Mouse (Mus musculus) hindbrain, embryonic 14.5 days (tissue): ENCODE measurements at regions not wholly inside any gene's neighbourhood (a gene's known extent, or its start where the extent isn't known, plus 50 kb on each side); places are given as distances from the start of the nearest gene placed in this dataset.
A peak's percentile ranks its signal among the peaks of the same experiment; 100 is the strongest.

Source experiments
- ATAC-seq: fragments of 200-750 bp; cut with Nextera tagmentation; 2 replicates; pipeline ENCODE4 v1.8.0; 2017; ENCODE audit warnings: moderate number of reproducible peaks, mild to moderate bottlenecking, moderate TSS enrichment, moderate library complexity; ENCODE audit not compliant: low FRiP score
- DNase-seq: peaks from one replicate; pipeline ENCODE4 v3.0.0-alpha.2; 2015; ENCODE audit warnings: low spot score
- H3K27ac ChIP-seq: fragments of 300-500 bp; sonication (generic); 2 replicates; pipeline ENCODE4 v1.5.1; 2014; ENCODE audit warnings: mild to moderate bottlenecking, moderate library complexity
- H3K27me3 ChIP-seq: fragments of 300-500 bp; sonication (generic); 2 replicates; pipeline ENCODE4 v1.6.1; 2014; ENCODE audit warnings: mild to moderate bottlenecking, low read length, mixed read lengths; ENCODE audit not compliant: control insufficient read depth, insufficient read depth
- H3K36me3 ChIP-seq: fragments of 300-500 bp; sonication (generic); replicated peaks from 2 replicates; pipeline ENCODE4 v1.6.1; 2014; ENCODE audit not compliant: control insufficient read depth, insufficient read depth
- H3K4me1 ChIP-seq: fragments of 300-500 bp; sonication (generic); replicated peaks from 2 replicates; pipeline ENCODE4 v1.6.1; 2014; ENCODE audit warnings: antibody characterized with exemption, low read length, mixed read lengths; ENCODE audit not compliant: control insufficient read depth, insufficient read depth
- H3K4me2 ChIP-seq: fragments of 300-500 bp; sonication (generic); replicated peaks from 2 replicates; pipeline ENCODE4 v1.6.1; 2014; ENCODE audit warnings: mild to moderate bottlenecking, moderate library complexity
- H3K4me3 ChIP-seq: fragments of 300-500 bp; sonication (generic); replicated peaks from 2 replicates; pipeline ENCODE4 v1.5.1; 2014; ENCODE audit warnings: mild to moderate bottlenecking, low read length
- H3K9ac ChIP-seq: fragments of 300-500 bp; sonication (generic); 2 replicates; pipeline ENCODE4 v1.6.1; 2014
- H3K9me3 ChIP-seq: fragments of 300-500 bp; sonication (generic); 2 replicates; pipeline ENCODE4 v1.6.1; 2016; ENCODE audit warnings: low read length; ENCODE audit not compliant: control insufficient read depth
- WGBS: fragments of 180-500 bp; shearing (Covaris S2); extraction: QIAGEN DNeasy Blood & Tissue Kit; methylation state at CpG from one replicate; pipeline ENCODE4 v1.1.7; 2014; 5-methylcytosine and 5-hydroxymethylcytosine counted together

GRCm38 (mm10) chr2:146637573-146637972, 125.4 kb upstream of the Ralgapa2 start:
- 66% methylated on average over 5 of the region's 5 CpGs for WGBS
- no peak for DNase-seq
- no peak overlapping the region for H3K9ac ChIP-seq
- no peaks in the 10 kb centered on the region for H3K36me3 ChIP-seq
- peaks cover 19% of the 10 kb centered on the region; the same call in 1 of the 2 replicates for H3K27me3 ChIP-seq
- H3K4me1 ChIP-seq: no peaks in the 10 kb centered on the region
- ATAC-seq: 0 out of 2 replicates have a peak, but pooled peaks have one; percentile 31
- no peak overlapping the region for H3K4me3 ChIP-seq
- H3K4me2 ChIP-seq: no peak overlapping the region
- H3K9me3 ChIP-seq: no peaks in the 10 kb centered on the region
- H3K27ac ChIP-seq: no peak overlapping the region

- Histone ChIP-seq H3K27me3 (no peaks in the 10 kb centered on the region), H3K36me3 (no peaks in the 10 kb centered on the region), H3K27ac (0 out of 2 replicates have a peak overlapping the region, but pooled peaks have one; percentile 9), H3K4me1 (peaks cover 6% of the 10 kb centered on the region; the same call in 1 of the 2 replicates), H3K4me2 (peak overlapping the region; percentile 43), H3K4me3 (no peak overlapping the region), H3K9ac (peak overlapping the region; percentile 36; the same call in 1 of the 2 replicates), H3K9me3 (no peaks in the 10 kb centered on the region)
- 15% methylated on average over 16 of the region's 16 CpGs for WGBS
- peak; percentile 65 for DNase-seq
- ATAC-seq: peak; percentile 81
Observed at GRCm38 (mm10) chr2:146646237-146646972, 134.3 kb upstream of the Ralgapa2 start.

GRCm38 (mm10) chr2:146646973-146647282, 134.8 kb upstream of the Ralgapa2 start:
- ATAC-seq: peak; percentile 27; the same call in 1 of the 2 replicates
- peak overlapping the region; percentile 16; the same call in 1 of the 2 replicates for H3K27ac ChIP-seq
- WGBS: 83% methylated on average over 2 of the region's 2 CpGs

GRCm38 (mm10) chr2:146661346-146661745, 149.2 kb upstream of the Ralgapa2 start:
- Histone ChIP-seq H3K4me1 (no peaks in the 10 kb centered on the region), H3K4me2 (no peak overlapping the region), H3K27me3 (0 out of 2 replicates have a peak, but pooled peaks cover 6% of the 10 kb centered on the region), H3K27ac (no peak overlapping the region), H3K36me3 (no peaks in the 10 kb centered on the region), H3K4me3 (no peak overlapping the region), H3K9me3 (no peaks in the 10 kb centered on the region), H3K9ac (no peak overlapping the region)
- ATAC-seq (no peak), DNase-seq (no peak)
- 48% methylated on average over 3 of the region's 3 CpGs for WGBS

More at GRCm38 (mm10) chr2:146646973-146647282, 134.8 kb upstream of the Ralgapa2 start:
- no peak for DNase-seq
- no peaks in the 10 kb centered on the region for H3K9me3 ChIP-seq
- H3K9ac ChIP-seq: no peak overlapping the region
- H3K4me3 ChIP-seq: no peak overlapping the region
- no peaks in the 10 kb centered on the region for H3K36me3 ChIP-seq
- H3K4me2 ChIP-seq: peak overlapping the region; percentile 43; the same call in 1 of the 2 replicates
- H3K27me3 ChIP-seq: no peaks in the 10 kb centered on the region
- H3K4me1 ChIP-seq: peaks cover 6% of the 10 kb centered on the region; the same call in 1 of the 2 replicates

DNA sequence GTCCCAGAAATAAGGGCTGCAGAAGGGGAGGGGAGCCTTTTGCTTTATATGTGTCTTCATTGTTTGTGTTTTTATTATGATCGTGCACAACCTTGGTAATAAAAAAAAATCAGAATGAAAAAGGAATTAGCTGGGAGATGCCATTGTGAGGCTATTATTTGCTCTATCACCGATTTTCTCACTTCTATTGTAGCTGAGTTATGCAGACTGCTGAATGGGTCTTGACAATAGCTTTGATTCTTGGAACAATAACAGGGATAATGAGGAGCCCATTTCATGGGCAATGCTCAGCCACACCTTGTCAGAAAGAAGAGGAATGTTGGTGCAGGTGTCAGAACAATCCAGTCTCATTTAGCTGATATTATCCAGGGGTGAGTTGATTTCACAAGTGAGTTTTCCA, 160.6 kb upstream of the Ralgapa2 start:
- Histone ChIP-seq H3K27me3 (no peaks in the 10 kb centered on the region), H3K27ac (no peak overlapping the region), H3K36me3 (no peaks in the 10 kb centered on the region), H3K4me2 (no peak overlapping the region), H3K4me3 (no peak overlapping the region), H3K9ac (no peak overlapping the region), H3K4me1 (no peaks in the 10 kb centered on the region), H3K9me3 (no peaks in the 10 kb centered on the region)
- DNase-seq (no peak), ATAC-seq (no peak)
- 39% methylated on average over 2 of the region's 2 CpGs for WGBS

- 77% methylated on average over 3 of the region's 3 CpGs for WGBS
- ATAC-seq (no peak), DNase-seq (no peak)
- Histone ChIP-seq H3K4me1 (no peaks in the 10 kb centered on the region), H3K9ac (no peak overlapping the region), H3K27ac (no peak overlapping the region), H3K4me2 (no peak overlapping the region), H3K4me3 (no peak overlapping the region), H3K9me3 (no peaks in the 10 kb centered on the region), H3K27me3 (no peaks in the 10 kb centered on the region), H3K36me3 (no peaks in the 10 kb centered on the region)
Observed at GRCm38 (mm10) chr2:146681979-146682378, 169.8 kb upstream of the Ralgapa2 start.

DNA sequence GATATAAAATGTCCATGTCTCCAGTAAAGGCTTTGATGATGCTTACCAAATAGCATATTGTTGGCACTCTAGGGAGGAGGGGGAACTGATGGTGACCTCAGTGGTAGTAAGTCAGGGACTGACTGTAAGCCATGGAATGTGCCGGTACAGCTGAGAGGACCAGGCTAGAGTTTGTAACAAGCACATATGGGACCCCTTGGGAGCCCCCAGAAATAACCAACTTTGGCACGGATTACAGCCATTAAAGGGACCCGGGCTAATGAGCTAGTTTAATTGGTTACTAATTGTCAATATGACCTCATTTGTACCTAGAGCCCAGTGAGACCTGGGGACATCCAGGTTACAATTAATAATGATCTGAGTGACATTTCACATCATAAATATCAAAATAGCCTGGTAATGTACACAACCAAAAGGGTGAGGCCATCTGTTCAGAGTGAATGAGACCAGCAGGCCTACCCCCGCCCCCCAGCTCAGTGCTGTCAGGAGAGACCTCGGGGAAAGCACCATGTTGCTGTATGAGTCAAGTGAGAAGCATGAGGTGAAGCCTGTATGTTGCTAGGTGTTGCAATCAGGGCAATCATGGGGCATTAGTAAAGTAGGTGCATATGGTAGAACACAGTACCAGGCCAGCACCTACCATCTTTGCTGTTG, 169.7 kb upstream of the Kiz start:
- Histone ChIP-seq H3K4me3 (no peak overlapping the region), H3K4me1 (no peaks in the 10 kb centered on the region), H3K4me2 (no peak overlapping the region), H3K9me3 (no peaks in the 10 kb centered on the region), H3K9ac (no peak overlapping the region), H3K36me3 (no peaks in the 10 kb centered on the region), H3K27ac (no peak overlapping the region), H3K27me3 (no peaks in the 10 kb centered on the region)
- DNase-seq (no peak), ATAC-seq (peak; percentile 38; the same call in 1 of the 2 replicates)
- WGBS: 54% methylated on average over 5 of the region's 5 CpGs

- Histone ChIP-seq H3K4me3 (no peak overlapping the region), H3K9ac (no peak overlapping the region), H3K4me2 (no peak overlapping the region), H3K9me3 (no peaks in the 10 kb centered on the region), H3K27me3 (no peaks in the 10 kb centered on the region), H3K36me3 (no peaks in the 10 kb centered on the region), H3K4me1 (0 out of 2 replicates have a peak, but pooled peaks cover 6% of the 10 kb centered on the region), H3K27ac (no peak overlapping the region)
- DNase-seq (no peak), ATAC-seq (no peak)
- WGBS: 70% methylated on average over 7 of the region's 7 CpGs
Observed at GRCm38 (mm10) chr2:146688544-146688943, 167.1 kb upstream of the Kiz start.

DNA sequence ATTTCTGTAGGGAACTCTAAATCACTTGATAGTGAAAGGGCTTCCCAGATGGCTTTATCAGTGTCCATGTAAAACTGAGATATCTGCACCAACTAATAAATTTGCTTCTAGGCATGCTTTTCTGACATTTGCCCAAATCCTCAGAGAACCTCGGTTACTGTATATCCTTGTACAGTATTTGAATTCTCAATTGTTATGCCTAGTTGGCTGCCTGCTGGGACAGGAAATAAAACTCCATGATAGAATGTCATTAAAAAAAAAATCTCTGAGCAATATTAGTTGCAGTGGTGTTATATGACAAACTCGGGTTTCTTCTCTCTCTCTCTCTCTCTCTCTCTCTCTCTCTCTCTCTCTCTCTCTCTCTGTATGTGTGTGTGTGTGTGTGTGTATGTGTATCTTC, 162.2 kb upstream of the Kiz start:
- ATAC-seq (no peak), DNase-seq (no peak)
- Histone ChIP-seq H3K4me2 (peak overlapping the region; percentile 10; the same call in 1 of the 2 replicates), H3K4me1 (peaks cover 8% of the 10 kb centered on the region; the same call in 1 of the 2 replicates), H3K27me3 (no peaks in the 10 kb centered on the region), H3K36me3 (no peaks in the 10 kb centered on the region), H3K9me3 (no peaks in the 10 kb centered on the region), H3K9ac (no peak overlapping the region), H3K4me3 (no peak overlapping the region), H3K27ac (peak overlapping the region; percentile 39; the same call in 1 of the 2 replicates)
- WGBS: 30% methylated on average over 2 of the region's 2 CpGs
